Mouse (Mus musculus) intestine, embryonic 14.5 days (tissue): ENCODE data around the gene Nhsl1. TPM values are rescaled to one million over a fixed set of nuclear protein-coding genes. Genes with fewer than 3 reads are reported as not detected.
"Not testable (repeated sequence)": the region's sequence is repeated elsewhere in the genome, so short reads cannot be mapped to it uniquely, and the experiment has no call there.

ENCODE experiments used
- ATAC-seq: fragments of 200-750 bp; cut with Nextera tagmentation; replicated peaks from 2 replicates; pipeline ENCODE4 v1.8.0; 2017; ENCODE audit warnings: low read depth, moderate number of reproducible peaks, moderate TSS enrichment, moderate library complexity; ENCODE audit not compliant: low FRiP score, low TSS enrichment
- DNase-seq: peaks from one replicate; pipeline ENCODE4 v3.0.0-alpha.2; 2018; ENCODE audit warnings: low spot score
- H3K27ac ChIP-seq: fragments of 300-500 bp; sonication (generic); 2 replicates; pipeline ENCODE4 v1.5.1; 2014; ENCODE audit warnings: low read depth, mild to moderate bottlenecking, control low read depth
- H3K27me3 ChIP-seq: fragments of 300-500 bp; sonication (generic); replicated peaks from 2 replicates; pipeline ENCODE4 v1.6.1; 2014; ENCODE audit warnings: low read length, control low read depth; ENCODE audit not compliant: control insufficient read depth, insufficient read depth
- H3K36me3 ChIP-seq: fragments of 300-500 bp; sonication (generic); 2 replicates; pipeline ENCODE4 v1.6.1; 2014; ENCODE audit warnings: low read length, control low read depth; ENCODE audit not compliant: control insufficient read depth, insufficient read depth
- H3K4me1 ChIP-seq: fragments of 300-500 bp; sonication (generic); replicated peaks from 2 replicates; pipeline ENCODE4 v1.6.1; 2014; ENCODE audit warnings: low read length, control low read depth, mixed read lengths; ENCODE audit not compliant: control insufficient read depth, insufficient read depth
- H3K4me2 ChIP-seq: fragments of 300-500 bp; sonication (generic); 2 replicates; pipeline ENCODE4 v1.6.1; 2014; ENCODE audit warnings: low read length
- H3K4me3 ChIP-seq: fragments of 300-500 bp; sonication (generic); 2 replicates; pipeline ENCODE4 v1.5.1; 2014; ENCODE audit warnings: low read depth, low read length, control low read depth, mixed read lengths
- H3K9ac ChIP-seq: fragments of 300-500 bp; sonication (generic); 2 replicates; pipeline ENCODE4 v1.6.1; 2014; ENCODE audit warnings: mild to moderate bottlenecking, low read length
- H3K9me3 ChIP-seq: fragments of 300-500 bp; sonication (generic); 2 replicates; pipeline ENCODE4 v1.6.1; 2016; ENCODE audit warnings: low read length, control low read depth; ENCODE audit not compliant: control insufficient read depth
- WGBS: fragments of 180-500 bp; shearing (Covaris S2); extraction: QIAGEN DNeasy Blood & Tissue Kit; methylation state at CpG from one replicate; pipeline ENCODE4 v1.1.7; 2014; 5-methylcytosine and 5-hydroxymethylcytosine counted together
- polyA plus RNA-seq: library from polyadenylated mRNA; unstranded; fragments of >200 nt; fragmentation: Nextera tagmentation; extraction: Ambion mirVana; gene quantifications from 2 replicates; pipeline ENCODE4 v1.2.1, GENCODE M21; 2014

Nhsl1 gene
- polyA plus RNA-seq, 1 experiment from 2014 or later = 10.6 TPM

- DNase-seq = peak; percentile 76
- no peaks in the 10 kb centered on the region for H3K36me3 ChIP-seq
- 14% methylated on average over 18 of the region's 18 CpGs for WGBS
- H3K9me3 ChIP-seq = 0 out of 2 replicates have a peak, but pooled peaks cover 2% of the 10 kb centered on the region
- peaks cover 17% of the 10 kb centered on the region for H3K4me1 ChIP-seq
- peak overlapping the region; percentile 34 for H3K4me3 ChIP-seq
- H3K27ac ChIP-seq = peak overlapping the region; percentile 69
- H3K27me3 ChIP-seq = no peaks in the 10 kb centered on the region
- ATAC-seq = peak; percentile 68; the same call in 1 of the 2 replicates
- H3K4me2 ChIP-seq = peak overlapping the region; percentile 61
- peak overlapping the region; percentile 46 for H3K9ac ChIP-seq
Observed at GRCm38 (mm10) chr10:18430973-18431372, 112.2 kb downstream of the Nhsl1 start.

GRCm38 (mm10) chr10:18431546-18431945 is 112.8 kb downstream of the Nhsl1 start:
- Histone ChIP-seq H3K4me2 (peak overlapping the region; percentile 61), H3K9ac (no peak overlapping the region), H3K36me3 (no peaks in the 10 kb centered on the region), H3K27ac (peak overlapping the region; percentile 69), H3K4me3 (peak overlapping the region; percentile 34; the same call in 1 of the 2 replicates), H3K4me1 (peaks cover 22% of the 10 kb centered on the region), H3K27me3 (no peaks in the 10 kb centered on the region), H3K9me3 (0 out of 2 replicates have a peak, but pooled peaks cover 2% of the 10 kb centered on the region)
- DNase-seq (no peak), ATAC-seq (no peak)
- 47% methylated on average over 3 of the region's 3 CpGs for WGBS

DNA sequence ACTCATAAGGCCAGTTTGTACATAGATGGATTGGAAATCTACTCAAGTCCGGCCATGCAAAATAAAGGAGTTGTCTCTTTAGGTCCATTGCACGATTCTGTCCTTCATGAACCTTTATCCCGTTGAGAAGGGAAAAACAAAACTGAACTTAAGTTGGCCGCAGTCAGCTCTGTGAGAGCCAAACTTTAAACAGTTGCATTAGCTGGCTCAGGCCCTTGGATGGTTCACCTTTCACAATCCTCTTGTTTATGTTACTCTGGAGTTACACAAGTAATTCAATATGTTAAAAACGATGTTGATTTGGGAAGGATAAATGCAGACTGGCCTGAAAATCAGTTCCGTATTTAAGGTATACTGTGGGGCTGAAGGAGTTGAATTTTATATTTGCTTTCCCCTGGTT is 116.7 kb downstream of the Nhsl1 start:
- 55% methylated on average over 6 of the region's 6 CpGs for WGBS
- Histone ChIP-seq H3K27ac (peak overlapping the region; percentile 34; the same call in 1 of the 2 replicates), H3K4me1 (peaks cover 21% of the 10 kb centered on the region), H3K4me2 (no peak overlapping the region), H3K9ac (no peak overlapping the region), H3K4me3 (no peak overlapping the region), H3K27me3 (no peaks in the 10 kb centered on the region), H3K9me3 (no peaks in the 10 kb centered on the region), H3K36me3 (no peaks in the 10 kb centered on the region)
- ATAC-seq (no peak), DNase-seq (no peak)

GRCm38 (mm10) chr10:18435938-18436337 is 117.2 kb downstream of the Nhsl1 start:
- 31% methylated on average over 7 of the region's 7 CpGs for WGBS
- DNase-seq = no peak
- Histone ChIP-seq H3K4me2 (no peak overlapping the region), H3K4me3 (no peak overlapping the region), H3K9me3 (no peaks in the 10 kb centered on the region), H3K9ac (no peak overlapping the region), H3K36me3 (no peaks in the 10 kb centered on the region), H3K27ac (peak overlapping the region; percentile 34; the same call in 1 of the 2 replicates), H3K27me3 (no peaks in the 10 kb centered on the region), H3K4me1 (peaks cover 17% of the 10 kb centered on the region)
- ATAC-seq = no peak

GRCm38 (mm10) chr10:18437584-18437983 is 118.8 kb downstream of the Nhsl1 start:
- Histone ChIP-seq H3K4me2 (no peak overlapping the region), H3K9me3 (no peaks in the 10 kb centered on the region), H3K4me3 (no peak overlapping the region), H3K9ac (no peak overlapping the region), H3K27ac (no peak overlapping the region), H3K27me3 (no peaks in the 10 kb centered on the region), H3K4me1 (peaks cover 8% of the 10 kb centered on the region), H3K36me3 (no peaks in the 10 kb centered on the region)
- DNase-seq = no peak
- ATAC-seq = no peak
- WGBS = 76% methylated on average over 2 of the region's 2 CpGs

- H3K27ac ChIP-seq = no peak overlapping the region
Observed at GRCm38 (mm10) chr10:18445603-18446358, 127.0 kb downstream of the Nhsl1 start.

DNA sequence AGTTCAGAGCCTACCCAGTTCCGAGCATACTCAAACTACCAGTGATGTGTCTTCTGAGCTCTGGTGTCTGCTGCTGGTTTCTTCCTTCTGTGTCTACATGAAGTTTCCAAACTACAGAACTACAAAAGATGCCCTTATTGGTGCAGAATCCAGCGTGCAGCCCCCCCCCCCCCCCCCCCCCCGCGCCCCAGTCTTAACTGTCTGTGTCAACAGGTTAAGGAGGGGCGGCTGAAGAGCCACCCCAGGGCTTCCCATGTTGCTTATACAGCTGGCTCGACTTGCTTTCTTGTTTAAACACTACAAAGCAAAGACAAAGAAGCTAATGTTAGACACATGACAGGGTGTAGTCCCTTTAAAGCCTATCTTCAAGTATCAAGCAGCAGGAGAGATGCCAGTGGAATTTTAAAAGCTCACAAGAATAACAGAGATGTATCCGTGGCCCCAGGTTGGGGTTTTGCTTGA is 127.6 kb downstream of the Nhsl1 start:
- Histone ChIP-seq H3K4me3 (no peak overlapping the region), H3K9ac (no peak overlapping the region), H3K27me3 (no peaks in the 10 kb centered on the region), H3K9me3 (no peaks in the 10 kb centered on the region), H3K36me3 (no peaks in the 10 kb centered on the region), H3K27ac (no peak overlapping the region), H3K4me2 (no peak overlapping the region), H3K4me1 (peaks cover 8% of the 10 kb centered on the region)
- 16% methylated on average over 6 of the region's 7 CpGs for WGBS
- ATAC-seq (no peak), DNase-seq (no peak)

More at GRCm38 (mm10) chr10:18445603-18446358, 127.0 kb downstream of the Nhsl1 start:
- ATAC-seq (no peak), DNase-seq (no peak)
- H3K4me3 ChIP-seq = no peak overlapping the region
- H3K9ac ChIP-seq = no peak overlapping the region
- WGBS = 44% methylated on average over 6 of the region's 6 CpGs
- H3K36me3 ChIP-seq = no peaks in the 10 kb centered on the region
- no peaks in the 10 kb centered on the region for H3K27me3 ChIP-seq
- peaks cover 8% of the 10 kb centered on the region for H3K4me1 ChIP-seq
- no peaks in the 10 kb centered on the region for H3K9me3 ChIP-seq
- no peak overlapping the region for H3K4me2 ChIP-seq

- H3K27ac ChIP-seq = no peak overlapping the region
- H3K4me2 ChIP-seq = no peak overlapping the region
- H3K9ac ChIP-seq = no peak overlapping the region
- no peak for ATAC-seq
- H3K4me1 ChIP-seq = peaks cover 8% of the 10 kb centered on the region
- DNase-seq = no peak
- no peaks in the 10 kb centered on the region for H3K27me3 ChIP-seq
- H3K9me3 ChIP-seq = no peaks in the 10 kb centered on the region
- no peak overlapping the region for H3K4me3 ChIP-seq
- no peaks in the 10 kb centered on the region for H3K36me3 ChIP-seq
- 50% methylated on average over 4 of the region's 4 CpGs for WGBS
Observed at GRCm38 (mm10) chr10:18447299-18447698, 128.5 kb downstream of the Nhsl1 start.

GRCm38 (mm10) chr10:18448896-18449295 is 130.1 kb downstream of the Nhsl1 start:
- not testable (repeated sequence) for ATAC-seq, H3K4me2 ChIP-seq, DNase-seq, H3K9me3 ChIP-seq, H3K4me3 ChIP-seq, H3K27me3 ChIP-seq, H3K36me3 ChIP-seq, H3K27ac ChIP-seq, H3K4me1 ChIP-seq, H3K9ac ChIP-seq
- WGBS = 91% methylated on average over 7 of the region's 7 CpGs
